Mouse (Mus musculus): ENCODE results near the gene Sprr2e. TPM values are rescaled to one million over a fixed set of nuclear protein-coding genes. Genes with fewer than 3 reads are reported as not detected.

The Sprr2e gene
- polyA plus RNA-seq, 1 experiment from 2014 or later = not detected

Other genes with a start within 250 kb of the Sprr2e start
- gene Prr9, start 228.2 kb upstream of the Sprr2e start, polyA plus RNA-seq (2015; fragmentation: Nextera tagmentation; extraction: Ambion mirVana) = not detected in 2 replicates
- not detected in 2 replicates for gene Lelp1, start 209.4 kb upstream of the Sprr2e start, polyA plus RNA-seq (2015; fragmentation: Nextera tagmentation; extraction: Ambion mirVana)
- gene Sprr2a1, start 136.3 kb upstream of the Sprr2e start, polyA plus RNA-seq (2015; fragmentation: Nextera tagmentation; extraction: Ambion mirVana) = 0.26 TPM in 1 of 2 replicates, not detected in the other
- gene Sprr2a2, start 136.2 kb upstream of the Sprr2e start, polyA plus RNA-seq (2015; fragmentation: Nextera tagmentation; extraction: Ambion mirVana) = 21.6 TPM in 1 of 2 replicates, not detected in the other
- 0.56 TPM in 1 of 2 replicates, not detected in the other for gene Sprr2a3, start 66.7 kb upstream of the Sprr2e start, polyA plus RNA-seq (2015; fragmentation: Nextera tagmentation; extraction: Ambion mirVana)
- gene Sprr2b, start 35.5 kb upstream of the Sprr2e start, polyA plus RNA-seq (2015; fragmentation: Nextera tagmentation; extraction: Ambion mirVana) = not detected in 2 replicates
- not detected in 2 replicates for gene Sprr2d, start 13.0 kb upstream of the Sprr2e start, polyA plus RNA-seq (2015; fragmentation: Nextera tagmentation; extraction: Ambion mirVana)
- gene Sprr2f, start 13.0 kb downstream of the Sprr2e start, polyA plus RNA-seq (2015; fragmentation: Nextera tagmentation; extraction: Ambion mirVana) = not detected in 2 replicates
- not detected in 2 replicates for gene Sprr2h, start 33.5 kb downstream of the Sprr2e start, polyA plus RNA-seq (2015; fragmentation: Nextera tagmentation; extraction: Ambion mirVana)
- gene Sprr2i, start 55.8 kb downstream of the Sprr2e start, polyA plus RNA-seq (2015; fragmentation: Nextera tagmentation; extraction: Ambion mirVana) = not detected in 2 replicates
- not detected in 2 replicates for gene Sprr2j-ps, start 65.9 kb downstream of the Sprr2e start, polyA plus RNA-seq (2015; fragmentation: Nextera tagmentation; extraction: Ambion mirVana)
- 10.1 and 18.9 TPM in 2 replicates for gene Gm9774, start 77.3 kb downstream of the Sprr2e start, polyA plus RNA-seq (2015; fragmentation: Nextera tagmentation; extraction: Ambion mirVana)
- not detected in 2 replicates for gene Sprr2k, start 80.4 kb downstream of the Sprr2e start, polyA plus RNA-seq (2015; fragmentation: Nextera tagmentation; extraction: Ambion mirVana)
- 1.0 TPM in 1 of 2 replicates, not detected in the other for gene Sprr1b, start 86.6 kb downstream of the Sprr2e start, polyA plus RNA-seq (2015; fragmentation: Nextera tagmentation; extraction: Ambion mirVana)
- gene Sprr3, start 106.6 kb downstream of the Sprr2e start, polyA plus RNA-seq (2015; fragmentation: Nextera tagmentation; extraction: Ambion mirVana) = not detected in 2 replicates
- gene Sprr1a, start 133.8 kb downstream of the Sprr2e start, polyA plus RNA-seq (2015; fragmentation: Nextera tagmentation; extraction: Ambion mirVana) = 21.6 and 26.7 TPM in 2 replicates
- not detected in 2 replicates for gene Sprr4, start 148.3 kb downstream of the Sprr2e start, polyA plus RNA-seq (2015; fragmentation: Nextera tagmentation; extraction: Ambion mirVana)
- not detected in 2 replicates for gene 2310046K23Rik, start 182.4 kb downstream of the Sprr2e start, polyA plus RNA-seq (2015; fragmentation: Nextera tagmentation; extraction: Ambion mirVana)
- 0.14 TPM in 1 of 2 replicates, not detected in the other for gene Ivl, start 221.6 kb downstream of the Sprr2e start, polyA plus RNA-seq (2015; fragmentation: Nextera tagmentation; extraction: Ambion mirVana)
- not detected in 2 replicates for gene Smcp, start 236.9 kb downstream of the Sprr2e start, polyA plus RNA-seq (2015; fragmentation: Nextera tagmentation; extraction: Ambion mirVana)